Mouse (Mus musculus): Measurements from ENCODE around the gene Rpl32. TPM values are rescaled to one million over a fixed set of nuclear protein-coding genes. Genes with fewer than 3 reads are reported as not detected.

The Rpl32 gene
- polyA plus RNA-seq, 1 experiment from 2014 or later: 2,210 TPM

DNA sequence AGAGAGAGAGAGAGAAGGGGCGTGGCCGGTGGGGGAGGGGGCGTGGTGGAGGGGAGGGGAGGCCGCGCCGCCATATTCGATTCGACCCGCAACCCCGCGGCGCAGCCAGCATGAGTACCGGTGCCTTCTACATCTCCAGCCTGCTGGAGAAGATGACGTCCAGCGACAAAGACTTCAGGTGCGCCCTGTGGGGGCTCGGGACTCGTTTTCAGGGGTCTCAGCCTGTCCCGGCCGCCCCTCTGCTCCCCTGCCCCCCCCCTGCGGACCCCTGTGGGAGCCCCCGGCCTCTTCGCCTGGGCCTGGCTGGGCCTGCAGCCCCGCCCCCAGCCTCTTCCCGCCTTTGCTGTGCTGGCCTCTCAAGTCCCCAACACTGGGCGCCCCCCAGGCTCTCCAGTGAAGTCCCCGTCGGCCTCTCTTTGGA, 34.0 kb downstream of the Rpl32 start, which contains the start of gene Cand2:
Gene Cand2 (plus strand): TSS at position 38 of the 421 bp plus-strand sequence.
- Histone ChIP-seq H3K9ac (peak within 1 kb of the TSS; percentile 61), H3K4me1 (peaks cover 14% of the 10 kb centered on the region), H3K4me3 (replicated peaks) (peak within 1 kb of the TSS; percentile 82), H3K27ac (peak within 1 kb of the TSS; percentile 84), H3K9me3 (no peaks in the 10 kb centered on the region), H3K27me3 (replicated peaks) (no peaks in the 10 kb centered on the region), H3K4me2 (peak within 1 kb of the TSS; percentile 88), H3K36me3 (no peaks in the 10 kb centered on the region)
- ATAC-seq (ENCODE audit: insufficient read depth, low FRiP score, low read depth): peak; percentile 77
- WGBS: 2% methylated on average over 28 of the region's 28 CpGs

- Histone ChIP-seq H3K9me3 (no peaks in the 10 kb centered on the region), H3K36me3 (no peaks in the 10 kb centered on the region), H3K4me2 (peak overlapping the region; percentile 88), H3K27ac (peak overlapping the region; percentile 73), H3K9ac (peak overlapping the region; percentile 22; the same call in 1 of the 2 replicates), H3K4me1 (peaks cover 14% of the 10 kb centered on the region), H3K27me3 (replicated peaks) (no peaks in the 10 kb centered on the region), H3K4me3 (replicated peaks) (peak overlapping the region; percentile 82)
- under 1% methylated on average over 14 of the region's 14 CpGs for WGBS
- ATAC-seq (ENCODE audit: insufficient read depth, low FRiP score, low read depth): peak; percentile 57; the same call in 1 of the 2 replicates
Observed at GRCm38 (mm10) chr6:115773966-115774413, 34.6 kb downstream of the Rpl32 start.

GRCm38 (mm10) chr6:115772604-115773003, 35.9 kb downstream of the Rpl32 start:
- WGBS: 87% methylated on average over 1 of the region's 1 CpGs
- Histone ChIP-seq H3K27me3 (replicated peaks) (no peaks in the 10 kb centered on the region), H3K9me3 (no peaks in the 10 kb centered on the region), H3K36me3 (no peaks in the 10 kb centered on the region), H3K27ac (no peak overlapping the region), H3K9ac (no peak overlapping the region), H3K4me1 (peaks cover 14% of the 10 kb centered on the region), H3K4me3 (replicated peaks) (no peak overlapping the region), H3K4me2 (no peak overlapping the region)
- no peak for ATAC-seq (ENCODE audit: insufficient read depth, low FRiP score, low read depth)

- Histone ChIP-seq H3K9me3 (no peaks in the 10 kb centered on the region), H3K27me3 (replicated peaks) (no peaks in the 10 kb centered on the region), H3K4me3 (replicated peaks) (no peak overlapping the region), H3K9ac (no peak overlapping the region), H3K4me2 (no peak overlapping the region), H3K27ac (no peak overlapping the region), H3K36me3 (no peaks in the 10 kb centered on the region), H3K4me1 (peaks cover 14% of the 10 kb centered on the region)
- ATAC-seq (ENCODE audit: insufficient read depth, low FRiP score, low read depth): no peak
- WGBS: 79% methylated on average over 6 of the region's 6 CpGs
Observed at GRCm38 (mm10) chr6:115772201-115772600, 36.3 kb downstream of the Rpl32 start.

DNA sequence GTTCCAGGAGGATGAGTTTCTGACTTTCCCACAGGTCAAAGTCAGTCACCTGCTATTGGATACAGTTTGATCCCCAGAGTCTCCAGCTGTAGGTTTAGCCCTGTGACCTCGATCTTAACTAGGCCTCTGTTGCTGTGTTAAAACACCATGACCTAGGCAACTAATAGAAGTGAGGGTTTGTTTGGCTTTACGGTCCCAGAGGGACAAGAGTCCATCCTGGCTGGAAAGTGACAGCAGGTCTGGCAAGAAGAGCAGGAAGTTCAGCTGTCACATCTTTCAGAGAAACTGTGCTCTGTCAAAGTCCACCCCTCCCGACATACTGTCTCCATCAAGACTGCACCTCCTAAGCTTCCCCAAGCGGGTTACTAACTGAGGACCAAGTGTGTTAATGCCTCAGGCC, 37.7 kb downstream of the Rpl32 start:
- Histone ChIP-seq H3K27me3 (replicated peaks) (no peaks in the 10 kb centered on the region), H3K27ac (no peak overlapping the region), H3K36me3 (no peaks in the 10 kb centered on the region), H3K9ac (no peak overlapping the region), H3K4me1 (peaks cover 7% of the 10 kb centered on the region), H3K4me2 (no peak overlapping the region), H3K9me3 (no peaks in the 10 kb centered on the region), H3K4me3 (replicated peaks) (no peak overlapping the region)
- WGBS: 64% methylated on average over 4 of the region's 4 CpGs
- ATAC-seq (ENCODE audit: insufficient read depth, low FRiP score, low read depth): no peak

- no peaks in the 10 kb centered on the region for H3K36me3 ChIP-seq
- H3K27me3 ChIP-seq (replicated peaks): no peaks in the 10 kb centered on the region
- H3K4me1 ChIP-seq: 0 out of 2 replicates have a peak, but pooled peaks cover 1% of the 10 kb centered on the region
- no peak overlapping the region for H3K4me3 ChIP-seq (replicated peaks)
- WGBS: 83% methylated on average over 20 of the region's 20 CpGs
- H3K9me3 ChIP-seq: no peaks in the 10 kb centered on the region
- no peak overlapping the region for H3K27ac ChIP-seq
- H3K9ac ChIP-seq: no peak overlapping the region
- ATAC-seq (ENCODE audit: insufficient read depth, low FRiP score, low read depth): no peak
- no peak overlapping the region for H3K4me2 ChIP-seq
Observed at GRCm38 (mm10) chr6:115770059-115770670, 38.4 kb downstream of the Rpl32 start.

GRCm38 (mm10) chr6:115768207-115768606, 40.3 kb downstream of the Rpl32 start:
- H3K9ac ChIP-seq: no peak overlapping the region
- H3K27me3 ChIP-seq (replicated peaks): no peaks in the 10 kb centered on the region
- no peak overlapping the region for H3K4me3 ChIP-seq (replicated peaks)
- H3K36me3 ChIP-seq: no peaks in the 10 kb centered on the region
- H3K4me1 ChIP-seq: peaks cover 7% of the 10 kb centered on the region
- no peak for ATAC-seq (ENCODE audit: insufficient read depth, low FRiP score, low read depth)
- H3K4me2 ChIP-seq: no peak overlapping the region
- 0 out of 2 replicates have a peak overlapping the region, but pooled peaks have one; percentile 10 for H3K27ac ChIP-seq
- 61% methylated on average over 4 of the region's 4 CpGs for WGBS
- H3K9me3 ChIP-seq: no peaks in the 10 kb centered on the region

GRCm38 (mm10) chr6:115767357-115767756, 41.2 kb downstream of the Rpl32 start:
- no peak overlapping the region for H3K27ac ChIP-seq
- 49% methylated on average over 9 of the region's 9 CpGs for WGBS

DNA sequence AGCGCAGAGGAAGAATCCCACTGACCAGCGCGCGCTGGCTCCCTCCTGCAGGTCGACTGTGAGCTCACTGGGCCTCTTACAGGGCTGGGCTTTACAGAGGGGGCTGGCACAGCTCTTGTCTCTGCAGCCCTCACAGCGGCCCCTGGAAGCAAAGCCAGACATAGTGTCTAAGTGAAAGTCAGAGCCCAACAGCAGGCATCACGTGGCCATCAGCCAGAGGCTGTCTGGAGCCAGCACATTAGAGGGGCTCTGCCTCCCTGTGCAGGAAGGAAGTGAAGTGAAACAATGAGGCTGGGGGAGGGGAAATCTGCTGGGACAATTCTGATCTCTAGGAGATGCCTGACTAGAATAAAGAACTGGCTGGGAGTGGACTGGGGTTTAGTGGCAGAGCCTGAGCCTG, 44.4 kb downstream of the Rpl32 start:
- peak; percentile 82 for ATAC-seq (ENCODE audit: insufficient read depth, low FRiP score, low read depth)

More at GRCm38 (mm10) chr6:115767357-115767756, 41.2 kb downstream of the Rpl32 start:
- no peak overlapping the region for H3K9ac ChIP-seq
- no peak for ATAC-seq (ENCODE audit: insufficient read depth, low FRiP score, low read depth)
- H3K4me1 ChIP-seq: peaks cover 11% of the 10 kb centered on the region
- no peak overlapping the region for H3K4me3 ChIP-seq (replicated peaks)
- no peaks in the 10 kb centered on the region for H3K9me3 ChIP-seq
- no peak overlapping the region for H3K4me2 ChIP-seq
- H3K36me3 ChIP-seq: no peaks in the 10 kb centered on the region
- no peaks in the 10 kb centered on the region for H3K27me3 ChIP-seq (replicated peaks)

DNA sequence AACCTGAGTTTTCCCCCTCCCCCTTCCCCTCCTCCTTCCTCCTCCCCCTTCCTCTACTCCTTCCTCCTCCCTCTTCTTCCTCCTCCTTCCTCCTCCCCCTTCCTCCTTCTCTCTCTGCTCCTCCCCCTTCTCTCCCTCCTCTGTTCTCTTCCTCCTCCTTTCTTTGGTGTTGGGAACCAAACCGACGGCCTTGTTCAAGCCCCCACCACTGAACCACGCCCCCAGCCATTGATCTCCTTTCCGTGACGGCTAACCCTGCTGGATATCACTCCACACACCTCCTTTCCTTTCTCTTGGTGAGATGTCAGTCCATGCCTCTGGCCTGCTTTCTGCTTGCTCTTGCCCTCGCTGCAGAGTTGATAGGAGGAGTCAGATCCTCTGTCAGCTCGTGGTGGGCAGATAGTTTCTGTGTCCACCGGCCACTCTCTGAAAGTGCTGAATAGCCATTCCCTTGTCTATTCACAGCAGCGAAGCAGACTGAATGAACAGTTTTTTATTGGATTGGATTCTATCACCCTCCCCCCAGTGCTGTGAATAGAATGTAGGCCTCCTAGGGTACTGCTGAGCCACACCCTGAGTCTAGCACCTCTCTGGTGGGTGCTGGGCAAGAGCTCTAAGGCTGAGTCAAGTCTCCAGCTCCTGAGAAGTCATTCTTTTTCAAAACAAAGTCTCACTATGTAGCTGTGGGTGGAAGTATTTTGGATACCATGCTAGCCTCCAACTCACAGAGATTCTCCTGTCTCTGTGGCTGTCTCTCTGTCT, 46.4 kb downstream of the Rpl32 start, which contains the start of gene Tmem40:
Gene Tmem40 (minus strand): TSS at position 416 of the 762 bp plus-strand sequence.
- Histone ChIP-seq H3K4me2 (peak within 1 kb of the TSS; percentile 36), H3K27ac (peak within 1 kb of the TSS; percentile 73), H3K4me3 (replicated peaks) (no peak within 1 kb of the TSS), H3K9me3 (no peaks in the 10 kb centered on the region), H3K36me3 (no peaks in the 10 kb centered on the region), H3K27me3 (replicated peaks) (no peaks in the 10 kb centered on the region), H3K4me1 (peaks cover 24% of the 10 kb centered on the region), H3K9ac (no peak within 1 kb of the TSS)
- no peak for ATAC-seq (ENCODE audit: insufficient read depth, low FRiP score, low read depth)
- WGBS: 3% methylated on average over 9 of the region's 9 CpGs

More for the DNA sequence above, 44.4 kb downstream of the Rpl32 start:
- H3K27me3 ChIP-seq (replicated peaks): no peaks in the 10 kb centered on the region
- no peak overlapping the region for H3K9ac ChIP-seq
- peaks cover 20% of the 10 kb centered on the region for H3K4me1 ChIP-seq
- no peaks in the 10 kb centered on the region for H3K36me3 ChIP-seq
- 8% methylated on average over 7 of the region's 7 CpGs for WGBS
- peak overlapping the region; percentile 28 for H3K4me2 ChIP-seq
- H3K9me3 ChIP-seq: no peaks in the 10 kb centered on the region
- peak overlapping the region; percentile 77 for H3K27ac ChIP-seq
- no peak overlapping the region for H3K4me3 ChIP-seq (replicated peaks)

GRCm38 (mm10) chr6:115760982-115761381, 47.6 kb downstream of the Rpl32 start:
- no peak overlapping the region for H3K27ac ChIP-seq
- peaks cover 24% of the 10 kb centered on the region for H3K4me1 ChIP-seq
- no peak overlapping the region for H3K4me2 ChIP-seq
- H3K27me3 ChIP-seq (replicated peaks): no peaks in the 10 kb centered on the region
- H3K4me3 ChIP-seq (replicated peaks): no peak overlapping the region
- 45% methylated on average over 4 of the region's 4 CpGs for WGBS
- H3K36me3 ChIP-seq: no peaks in the 10 kb centered on the region
- ATAC-seq (ENCODE audit: insufficient read depth, low FRiP score, low read depth): no peak
- H3K9me3 ChIP-seq: no peaks in the 10 kb centered on the region
- no peak overlapping the region for H3K9ac ChIP-seq

DNA sequence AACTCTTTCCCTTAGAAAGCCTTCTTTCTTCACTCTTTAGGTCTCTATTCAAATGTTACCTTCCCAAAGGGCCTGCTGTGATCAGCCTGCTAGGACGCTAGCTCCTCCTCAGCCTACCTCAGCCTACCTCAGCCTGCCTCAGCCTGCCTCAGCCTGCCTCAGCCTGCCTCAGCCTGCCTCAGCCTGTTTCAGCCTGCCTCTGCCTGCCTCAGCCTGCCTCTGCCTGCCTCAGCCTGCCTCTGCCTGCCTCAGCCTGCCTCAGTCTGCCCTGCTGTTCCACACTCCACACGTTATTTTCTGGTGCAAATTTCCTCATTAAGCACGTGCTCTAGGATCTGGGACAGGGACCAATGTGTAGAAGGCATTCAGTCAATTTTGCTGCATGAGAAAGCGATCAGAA, 48.4 kb downstream of the Rpl32 start:
- peaks cover 24% of the 10 kb centered on the region for H3K4me1 ChIP-seq
- no peak overlapping the region for H3K9ac ChIP-seq
- no peaks in the 10 kb centered on the region for H3K27me3 ChIP-seq (replicated peaks)
- H3K4me2 ChIP-seq: no peak overlapping the region
- ATAC-seq (ENCODE audit: insufficient read depth, low FRiP score, low read depth): no peak
- H3K27ac ChIP-seq: peak overlapping the region; percentile 61
- WGBS: 94% methylated on average over 4 of the region's 4 CpGs
- no peaks in the 10 kb centered on the region for H3K9me3 ChIP-seq
- H3K4me3 ChIP-seq (replicated peaks): no peak overlapping the region
- no peaks in the 10 kb centered on the region for H3K36me3 ChIP-seq
